Mouse (Mus musculus): Measurements from ENCODE around the gene Ing2.

- no peak for TF ChIP-seq ELF1 (IDR thresholded peaks at IDR 0.05; ENCODE audit: low read depth, low read length)
- TF ChIP-seq E2F4 (IDR thresholded peaks at IDR 0.05; ENCODE audit: insufficient replicate concordance, low read depth, low read length) = no peak
- TF ChIP-seq ETS1 (conservative IDR thresholded peaks at IDR 0.05; ENCODE audit: low read depth, low read length) = no peak
- TF ChIP-seq IRF4 (IDR thresholded peaks at IDR 0.05; ENCODE audit: low read depth, low read length) = no peak
- TF ChIP-seq CHD2 (IDR thresholded peaks at IDR 0.05; ENCODE audit: low read length) = no peak
Measured at GRCm38 (mm10) chr8:47691303-47691702, 15.9 kb upstream of the Ing2 start.

Data from CH12.LX (cell line).